Mouse (Mus musculus): Measurements from ENCODE around the gene Fbxo9. TPM values are rescaled to one million over a fixed set of nuclear protein-coding genes. Genes with fewer than 3 reads are reported as not detected.
A peak's percentile ranks its signal among the peaks of the same experiment; 100 is the strongest.

The Fbxo9 gene
- polyA plus RNA-seq, 1 experiment from 2014 or later = 41.0 TPM

- no peak for DNase-seq (ENCODE audit: low spot score)
- Histone ChIP-seq H3K4me2 (replicated peaks; ENCODE audit: low read depth) (peak overlapping the region; percentile 64), H3K27me3 (ENCODE audit: control insufficient read depth, insufficient read depth, low read length) (no peaks in the 10 kb centered on the region), H3K4me1 (replicated peaks; ENCODE audit: control insufficient read depth, insufficient read depth) (no peaks in the 10 kb centered on the region), H3K4me3 (ENCODE audit: low read depth, low read length) (peak overlapping the region; percentile 85), H3K9me3 (ENCODE audit: control insufficient read depth, low read length) (no peaks in the 10 kb centered on the region), H3K27ac (replicated peaks) (peak overlapping the region; percentile 95), H3K36me3 (ENCODE audit: control insufficient read depth, insufficient read depth, low read length) (0 out of 2 replicates have a peak, but pooled peaks cover 3% of the 10 kb centered on the region), H3K9ac (ENCODE audit: low read length) (peak overlapping the region; percentile 96)
- TF ChIP-seq CTCF (IDR thresholded peaks at IDR 0.05; ENCODE audit: low read depth) (no peak), EP300 (optimal IDR thresholded peaks at IDR 0.05) (no peak)
- no peak for ATAC-seq (ENCODE audit: low FRiP score, low TSS enrichment)
- under 1% methylated on average over 14 of the region's 14 CpGs for WGBS
Measured at GRCm38 (mm10) chr9:78113538-78113885, 4.6 kb upstream of the Fbxo9 start.

GRCm38 (mm10) chr9:78112770-78113537, 4.1 kb upstream of the Fbxo9 start:
- WGBS = under 1% methylated on average over 42 of the region's 47 CpGs
- no peaks in the 10 kb centered on the region for H3K27me3 ChIP-seq (ENCODE audit: control insufficient read depth, insufficient read depth, low read length)
- H3K4me1 ChIP-seq (replicated peaks; ENCODE audit: control insufficient read depth, insufficient read depth) = no peaks in the 10 kb centered on the region
- 0 out of 2 replicates have a peak, but pooled peaks cover 3% of the 10 kb centered on the region for H3K36me3 ChIP-seq (ENCODE audit: control insufficient read depth, insufficient read depth, low read length)
- H3K27ac ChIP-seq (replicated peaks) = peak overlapping the region; percentile 95
- peak; percentile 98 for TF ChIP-seq CTCF (IDR thresholded peaks at IDR 0.05; ENCODE audit: low read depth)
- TF ChIP-seq EP300 (optimal IDR thresholded peaks at IDR 0.05) = no peak
- H3K9me3 ChIP-seq (ENCODE audit: control insufficient read depth, low read length) = no peaks in the 10 kb centered on the region
- peak; percentile 83 for ATAC-seq (ENCODE audit: low FRiP score, low TSS enrichment)
- peak; percentile 94 for DNase-seq (ENCODE audit: low spot score)
- H3K9ac ChIP-seq (ENCODE audit: low read length) = peak overlapping the region; percentile 96
- H3K4me2 ChIP-seq (replicated peaks; ENCODE audit: low read depth) = peak overlapping the region; percentile 64
- H3K4me3 ChIP-seq (ENCODE audit: low read depth, low read length) = peak overlapping the region; percentile 85

GRCm38 (mm10) chr9:78111456-78111855, 2.6 kb upstream of the Fbxo9 start:
- H3K9ac ChIP-seq (ENCODE audit: low read length) = no peak overlapping the region
- ATAC-seq (ENCODE audit: low FRiP score, low TSS enrichment) (no peak), DNase-seq (ENCODE audit: low spot score) (no peak)
- H3K36me3 ChIP-seq (ENCODE audit: control insufficient read depth, insufficient read depth, low read length) = 0 out of 2 replicates have a peak, but pooled peaks cover under 1% of the 10 kb centered on the region
- no peak overlapping the region for H3K27ac ChIP-seq (replicated peaks)
- H3K9me3 ChIP-seq (ENCODE audit: control insufficient read depth, low read length) = no peaks in the 10 kb centered on the region
- no peak overlapping the region for H3K4me3 ChIP-seq (ENCODE audit: low read depth, low read length)
- no peak overlapping the region for H3K4me2 ChIP-seq (replicated peaks; ENCODE audit: low read depth)
- no peaks in the 10 kb centered on the region for H3K27me3 ChIP-seq (ENCODE audit: control insufficient read depth, insufficient read depth, low read length)
- no peaks in the 10 kb centered on the region for H3K4me1 ChIP-seq (replicated peaks; ENCODE audit: control insufficient read depth, insufficient read depth)
- TF ChIP-seq EP300 (optimal IDR thresholded peaks at IDR 0.05) (no peak), CTCF (IDR thresholded peaks at IDR 0.05; ENCODE audit: low read depth) (no peak)
- 55% methylated on average over 2 of the region's 2 CpGs for WGBS

- Histone ChIP-seq H3K4me2 (replicated peaks; ENCODE audit: low read depth) (peak overlapping the region; percentile 88), H3K9ac (ENCODE audit: low read length) (no peak overlapping the region), H3K27ac (replicated peaks) (no peak overlapping the region), H3K4me3 (ENCODE audit: low read depth, low read length) (peak overlapping the region; percentile 89), H3K9me3 (ENCODE audit: control insufficient read depth, low read length) (no peaks in the 10 kb centered on the region), H3K27me3 (ENCODE audit: control insufficient read depth, insufficient read depth, low read length) (no peaks in the 10 kb centered on the region), H3K4me1 (replicated peaks; ENCODE audit: control insufficient read depth, insufficient read depth) (no peaks in the 10 kb centered on the region), H3K36me3 (ENCODE audit: control insufficient read depth, insufficient read depth, low read length) (no peaks in the 10 kb centered on the region)
- ATAC-seq (ENCODE audit: low FRiP score, low TSS enrichment) (no peak), DNase-seq (ENCODE audit: low spot score) (no peak)
- TF ChIP-seq EP300 (optimal IDR thresholded peaks at IDR 0.05) (no peak), CTCF (IDR thresholded peaks at IDR 0.05; ENCODE audit: low read depth) (peak; percentile 61)
- 41% methylated on average over 5 of the region's 5 CpGs for WGBS
Measured at GRCm38 (mm10) chr9:78109656-78110055, 791 bp upstream of the Fbxo9 start.

GRCm38 (mm10) chr9:78107912-78108795, 711 bp downstream of the Fbxo9 start:
- peak overlapping the region; percentile 88 for H3K4me2 ChIP-seq (replicated peaks; ENCODE audit: low read depth)
- ATAC-seq (ENCODE audit: low FRiP score, low TSS enrichment) (peak; percentile 66), DNase-seq (ENCODE audit: low spot score) (peak; percentile 79)
- no peaks in the 10 kb centered on the region for H3K9me3 ChIP-seq (ENCODE audit: control insufficient read depth, low read length)
- H3K27me3 ChIP-seq (ENCODE audit: control insufficient read depth, insufficient read depth, low read length) = no peaks in the 10 kb centered on the region
- no peaks in the 10 kb centered on the region for H3K4me1 ChIP-seq (replicated peaks; ENCODE audit: control insufficient read depth, insufficient read depth)
- H3K9ac ChIP-seq (ENCODE audit: low read length) = peak overlapping the region; percentile 93
- H3K27ac ChIP-seq (replicated peaks) = peak overlapping the region; percentile 97
- H3K4me3 ChIP-seq (ENCODE audit: low read depth, low read length) = peak overlapping the region; percentile 89
- TF ChIP-seq EP300 (optimal IDR thresholded peaks at IDR 0.05) (no peak), CTCF (IDR thresholded peaks at IDR 0.05; ENCODE audit: low read depth) (no peak)
- WGBS = under 1% methylated on average over 87 of the region's 88 CpGs
- H3K36me3 ChIP-seq (ENCODE audit: control insufficient read depth, insufficient read depth, low read length) = no peaks in the 10 kb centered on the region
